Mouse (Mus musculus): ENCODE results near the gene Prss30. TPM values are rescaled to one million over a fixed set of nuclear protein-coding genes. Genes with fewer than 3 reads are reported as not detected.

Prss30 gene
- total RNA-seq (2022): under 1 TPM; 0.25 to 0.96 (median 0.68) TPM

DNA sequence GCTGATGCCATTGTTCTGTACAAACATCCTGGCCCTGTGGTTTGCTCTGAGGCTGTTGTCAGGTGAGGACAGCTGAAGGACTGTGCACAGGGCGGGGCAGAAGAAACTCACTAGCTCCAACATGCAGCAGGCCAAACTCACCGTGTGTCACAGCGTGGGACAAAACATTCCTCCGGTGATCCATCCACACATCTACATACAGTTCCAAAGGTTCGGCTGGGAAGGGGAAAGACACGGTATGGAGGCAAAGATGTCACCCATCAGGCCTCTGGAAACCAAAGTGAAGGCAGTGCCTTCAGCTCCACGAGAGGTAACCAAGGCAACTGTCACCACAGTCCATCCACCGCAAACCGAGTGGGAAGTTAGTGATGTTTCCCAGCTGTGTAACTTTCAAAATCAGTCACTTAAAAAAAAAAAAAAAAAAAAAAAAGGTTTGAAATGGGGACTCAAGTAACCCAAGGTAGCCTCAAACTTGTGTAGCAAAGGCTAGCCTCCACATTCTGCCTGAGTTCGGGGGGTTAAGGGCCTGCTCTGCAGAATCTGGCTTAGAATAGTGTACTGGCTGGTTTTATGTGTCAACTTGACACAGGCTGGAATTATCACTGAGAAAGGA is at the start of gene Prss30:
Gene Prss30 (minus strand): TSS at position 270 of the 613 bp plus-strand sequence.
- no peak for DNase-seq (ENCODE audit: low spot score in 2 of 2)

DNA sequence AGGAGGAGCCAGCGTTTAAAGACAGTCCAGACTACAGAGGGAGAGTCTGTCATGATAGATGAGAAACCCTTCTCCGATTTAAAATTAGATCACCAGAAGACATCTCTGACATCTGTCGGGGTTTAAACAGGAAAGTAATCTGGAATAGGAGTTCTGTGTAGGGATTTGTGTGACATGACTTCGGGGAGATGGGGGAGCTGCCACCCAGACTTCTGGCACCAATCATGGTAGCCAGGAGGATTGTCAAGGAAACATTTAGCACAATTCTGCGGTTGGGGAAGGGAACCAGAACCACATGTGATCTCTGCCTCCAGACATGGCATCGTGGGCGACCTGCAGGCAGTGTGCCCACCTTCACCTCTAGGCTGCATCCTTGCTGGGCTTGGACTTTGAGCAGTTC is 49.1 kb upstream of the Prss30 start:
- DNase-seq (ENCODE audit: low spot score in 2 of 2): no peak

DNA sequence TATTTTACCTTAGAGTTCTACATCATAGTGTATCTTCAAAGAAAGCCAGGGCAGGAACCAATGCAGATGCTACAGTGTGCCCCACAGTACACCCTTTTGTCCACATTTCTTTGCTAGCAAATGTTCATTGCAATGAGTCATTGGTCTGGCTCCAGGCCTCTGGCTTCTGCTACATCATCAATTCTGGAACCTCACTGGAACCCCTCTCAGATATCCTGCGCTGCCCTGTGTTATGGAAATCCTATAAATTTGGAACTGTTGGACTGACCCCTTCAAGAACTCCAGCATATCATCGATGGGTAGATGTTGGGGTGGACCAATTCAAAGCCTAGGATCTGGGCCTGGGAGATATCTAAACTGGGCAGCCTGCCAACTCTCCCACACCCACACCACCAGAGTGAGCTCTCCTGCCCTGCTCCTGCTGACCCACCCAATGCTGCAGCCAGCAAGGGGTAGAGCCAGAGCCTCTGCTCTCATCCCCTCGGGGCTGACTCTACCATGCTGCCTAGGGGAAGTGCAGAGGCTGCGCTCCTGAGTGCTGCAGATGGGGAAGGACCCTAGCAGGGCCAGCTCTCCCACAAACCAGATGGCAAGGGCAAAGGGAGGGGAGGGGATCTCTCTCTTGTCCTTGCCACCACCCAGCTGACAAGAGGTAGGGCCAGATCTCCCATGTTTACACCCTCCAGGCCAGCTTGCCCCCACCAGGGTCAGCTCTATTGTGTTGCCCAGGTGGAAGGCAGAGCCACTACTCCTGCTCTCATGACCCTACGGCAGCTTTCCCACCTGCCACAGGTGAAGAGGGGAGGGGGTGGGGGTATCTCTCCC is 41.2 kb upstream of the Prss30 start:
- no peak for DNase-seq (ENCODE audit: low spot score in 2 of 2)

DNA sequence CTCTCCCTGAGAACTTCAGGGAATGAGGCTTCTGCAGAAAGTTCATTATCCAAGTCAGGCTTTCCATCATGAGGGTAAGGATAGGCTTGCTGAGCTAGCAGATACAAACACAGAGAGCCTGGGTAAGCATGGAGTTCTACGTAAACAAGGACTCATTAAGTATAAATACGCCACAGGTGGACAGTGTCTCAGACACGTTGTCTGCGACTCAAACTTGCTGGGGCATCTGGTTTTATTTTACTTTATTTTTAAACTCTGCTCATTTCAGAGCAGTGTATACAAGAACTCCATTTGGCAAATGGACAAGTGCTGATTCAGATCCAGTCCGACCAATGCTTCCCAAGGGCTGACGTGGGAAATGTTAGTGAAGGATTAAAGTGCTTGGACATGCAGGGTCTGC is 40.3 kb upstream of the Prss30 start:
- no peak for DNase-seq (ENCODE audit: low spot score in 2 of 2)

DNA sequence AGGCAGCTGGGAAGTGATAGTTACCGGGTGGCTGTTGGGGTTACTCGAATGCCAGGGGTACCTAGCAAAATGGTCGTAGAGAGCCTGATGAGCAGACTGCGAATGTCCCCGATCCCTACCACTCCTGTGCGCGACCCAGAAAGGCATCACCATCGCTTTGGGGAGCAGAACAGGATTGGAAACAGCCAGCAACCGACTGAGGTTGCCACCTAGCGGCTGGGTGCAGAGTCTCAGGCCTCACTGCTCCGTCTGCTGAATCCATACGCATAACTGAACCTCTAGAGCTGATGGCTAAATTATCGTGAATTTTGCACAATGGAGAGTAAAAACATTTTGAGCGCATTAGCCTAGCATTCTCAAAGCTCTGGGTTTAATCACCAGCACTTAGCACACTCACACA is 35.4 kb upstream of the Prss30 start:
- DNase-seq (ENCODE audit: low spot score in 2 of 2): no peak

DNA sequence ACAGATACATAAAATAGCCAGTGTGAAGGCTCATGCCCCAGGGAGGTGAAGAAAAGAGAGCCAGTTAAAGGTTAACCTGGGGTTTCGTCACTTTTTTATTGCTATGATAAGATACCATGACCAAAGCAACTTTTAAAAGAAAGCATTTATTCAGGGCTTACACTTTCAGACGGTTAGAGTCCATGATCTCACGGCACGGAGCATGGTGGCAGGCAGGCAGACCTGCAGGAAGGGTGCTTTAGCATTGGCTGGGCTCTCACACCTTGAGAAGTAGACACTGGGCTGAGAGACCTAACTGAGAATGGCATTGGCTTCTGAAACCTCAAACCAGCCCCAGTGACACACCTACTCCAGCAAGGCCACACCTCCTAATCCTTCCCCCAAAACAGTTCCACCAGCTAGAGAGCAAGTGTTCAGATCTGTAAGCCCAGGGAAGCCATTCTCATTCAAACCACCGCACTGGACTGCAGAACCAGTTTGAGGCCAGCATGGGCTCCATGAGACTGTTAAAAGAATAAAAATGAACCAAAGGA is 34.1 kb upstream of the Prss30 start:
- no peak for DNase-seq (ENCODE audit: low spot score in 2 of 2)

DNA sequence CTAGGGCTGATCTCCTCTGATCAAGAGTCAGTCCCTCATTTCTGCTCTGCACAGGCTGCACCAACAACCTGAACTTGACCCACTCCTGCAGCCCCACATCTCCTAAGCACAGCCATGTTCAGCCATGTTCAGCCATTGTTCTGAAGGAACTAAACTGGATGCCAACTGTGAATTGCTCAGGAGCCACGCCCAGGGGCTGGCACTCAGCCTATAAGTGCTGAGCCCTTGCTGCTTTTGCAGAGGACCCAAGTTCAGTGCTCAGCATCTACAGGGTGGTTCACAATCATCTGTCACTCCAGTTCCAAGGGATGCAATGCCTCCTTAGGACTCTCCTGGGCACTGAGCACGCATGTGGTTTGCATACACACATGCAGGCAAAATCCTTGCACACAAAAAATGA is 32.6 kb upstream of the Prss30 start:
- DNase-seq (ENCODE audit: low spot score in 2 of 2): no peak

DNA sequence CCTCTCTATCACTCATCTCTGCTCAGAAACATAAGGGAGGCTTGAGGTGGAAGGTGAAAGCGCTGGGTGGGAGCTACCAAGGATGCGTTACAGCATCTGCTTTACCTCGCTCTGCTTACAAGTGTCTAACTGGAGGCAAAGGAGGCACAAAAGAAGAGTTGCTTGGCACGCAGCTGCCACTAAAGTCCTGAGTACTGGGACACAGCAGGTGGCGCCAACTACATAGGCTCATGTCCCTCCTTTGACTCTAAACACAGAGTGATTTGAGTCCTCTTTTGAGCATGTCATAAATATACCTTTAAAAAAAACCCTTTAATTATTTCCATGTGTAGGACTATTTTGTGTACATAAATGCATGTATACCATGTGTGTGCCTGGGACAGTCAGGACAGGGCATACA is 29.3 kb upstream of the Prss30 start:
- DNase-seq (ENCODE audit: low spot score in 2 of 2): no peak

DNA sequence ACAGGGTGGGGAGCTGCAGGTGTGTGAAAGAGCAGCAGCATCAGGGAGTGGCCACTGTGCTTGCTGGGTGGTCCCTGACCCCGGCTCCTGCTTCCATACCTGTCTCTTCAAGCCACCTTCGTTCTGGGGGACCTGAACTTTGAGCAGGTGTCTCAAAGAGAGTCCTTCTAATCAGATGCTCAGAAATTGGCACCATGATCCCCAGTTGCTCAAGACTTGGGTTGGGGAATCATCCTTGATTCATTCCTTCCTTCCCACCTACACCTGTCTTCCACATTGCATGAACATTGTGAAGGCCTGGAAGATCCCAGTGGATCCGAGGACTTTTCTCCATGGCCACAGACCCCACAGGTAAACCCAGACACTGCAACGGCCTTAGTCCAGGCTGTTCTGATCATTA is 27.7 kb upstream of the Prss30 start:
- DNase-seq (ENCODE audit: low spot score in 2 of 2): no peak

DNA sequence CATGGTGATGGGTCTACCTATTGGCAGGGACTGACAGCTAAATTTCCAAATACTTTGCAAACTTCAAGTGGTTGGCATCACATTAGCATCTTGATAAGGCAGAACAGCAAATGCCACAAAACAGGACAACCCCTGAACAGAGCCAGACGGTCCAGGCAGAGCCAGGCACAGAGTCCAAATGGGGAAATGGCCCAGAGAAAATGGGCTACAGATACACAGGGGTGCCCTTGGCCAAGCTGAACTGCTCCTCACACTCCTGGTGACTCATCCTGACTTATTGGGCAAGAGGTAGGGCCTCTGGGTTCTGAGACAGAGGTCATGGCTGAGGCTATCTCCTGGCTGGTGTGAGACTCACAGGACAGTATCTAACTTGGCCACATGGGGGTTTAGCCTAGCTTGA is 27.0 kb upstream of the Prss30 start:
- no peak for DNase-seq (ENCODE audit: low spot score in 2 of 2)

DNA sequence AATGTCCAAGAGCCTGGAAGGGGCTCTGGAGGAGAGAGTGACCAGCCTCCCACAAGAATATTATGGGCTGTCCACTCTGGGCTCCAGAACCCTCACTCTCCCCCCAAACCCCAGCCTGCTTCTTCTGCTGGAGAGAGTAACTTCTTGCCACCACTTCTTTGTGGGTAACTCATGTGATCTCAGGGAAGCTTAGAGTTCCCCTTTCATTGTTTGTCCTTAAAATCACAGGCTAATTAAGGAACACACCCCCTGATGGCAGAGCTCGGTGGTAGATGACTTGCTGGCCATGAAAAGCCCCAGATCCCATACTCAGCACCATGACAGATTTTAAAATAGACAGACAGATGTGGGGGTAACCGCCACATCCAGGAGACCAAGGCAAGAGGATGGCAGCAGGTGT is 26.6 kb upstream of the Prss30 start:
- DNase-seq (ENCODE audit: low spot score in 2 of 2): no peak

DNA sequence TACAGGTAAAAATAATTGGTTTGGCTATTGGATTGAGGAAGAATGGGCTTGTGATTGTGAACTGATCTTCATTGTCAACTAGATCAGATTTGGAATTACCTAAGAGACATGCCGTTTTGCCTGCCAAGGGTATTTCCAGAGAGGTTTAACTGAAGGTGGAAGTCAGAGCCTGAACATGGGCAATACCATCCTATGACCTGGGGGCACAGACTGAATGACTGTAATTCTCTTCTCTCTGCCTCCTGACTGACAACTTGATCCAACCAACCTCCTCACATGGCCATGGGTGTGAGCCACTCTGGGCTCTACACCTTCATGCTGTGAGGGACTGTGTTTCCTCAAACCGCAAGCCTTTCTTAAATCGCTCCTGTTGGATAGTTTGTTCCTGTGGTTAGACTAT is 24.7 kb upstream of the Prss30 start:
- no peak for DNase-seq (ENCODE audit: low spot score in 2 of 2)

DNA sequence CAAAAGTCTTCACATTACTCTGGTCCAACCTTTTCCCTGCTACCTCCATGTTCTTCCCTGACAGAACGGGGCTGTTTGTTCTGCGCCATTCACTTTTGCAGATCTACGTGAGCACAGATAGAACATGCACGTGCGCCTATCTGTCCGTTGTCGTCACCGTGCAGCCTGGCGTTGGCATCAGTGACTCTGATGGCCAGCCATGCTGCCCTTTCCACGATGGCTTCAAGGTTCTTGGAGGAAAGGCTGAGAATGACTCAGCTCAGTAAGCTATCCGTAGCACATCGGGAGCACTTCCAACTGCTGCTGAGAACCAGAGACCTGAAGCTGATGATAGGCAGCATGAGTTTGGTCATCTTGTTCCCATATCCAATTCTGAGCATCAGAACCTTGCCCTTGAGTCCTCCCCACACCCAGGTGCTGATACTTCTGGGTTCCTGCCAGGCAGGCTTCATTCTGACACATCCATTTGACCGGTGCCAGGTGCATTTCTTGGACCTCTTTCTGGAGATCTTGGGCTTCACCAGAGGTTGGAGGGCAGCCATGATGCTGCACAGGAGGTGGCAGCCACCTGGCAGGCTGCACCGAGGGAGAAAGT is 23.8 kb upstream of the Prss30 start:
- DNase-seq (ENCODE audit: low spot score in 2 of 2): no peak

DNA sequence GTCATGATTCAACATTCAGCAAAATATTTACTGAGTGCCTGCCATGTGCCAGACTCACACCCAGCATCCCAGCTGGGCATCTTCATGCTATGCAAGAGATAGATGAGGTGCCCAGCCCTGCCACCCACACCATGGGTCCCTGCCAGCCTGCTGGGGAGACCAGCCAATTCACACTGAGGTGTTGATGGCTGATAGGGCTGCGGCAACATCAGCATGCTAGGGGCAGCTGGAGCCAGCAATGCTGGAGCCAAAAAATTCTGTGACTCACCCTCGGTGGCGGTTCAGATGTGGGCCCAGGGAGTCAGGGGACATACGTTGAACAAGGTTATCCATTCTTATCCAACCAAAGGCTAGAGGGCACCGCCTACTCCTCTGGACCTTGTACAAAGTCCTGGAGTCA is 20.0 kb upstream of the Prss30 start:
- DNase-seq (ENCODE audit: low spot score in 2 of 2): peak; percentile 54 to 93

DNA sequence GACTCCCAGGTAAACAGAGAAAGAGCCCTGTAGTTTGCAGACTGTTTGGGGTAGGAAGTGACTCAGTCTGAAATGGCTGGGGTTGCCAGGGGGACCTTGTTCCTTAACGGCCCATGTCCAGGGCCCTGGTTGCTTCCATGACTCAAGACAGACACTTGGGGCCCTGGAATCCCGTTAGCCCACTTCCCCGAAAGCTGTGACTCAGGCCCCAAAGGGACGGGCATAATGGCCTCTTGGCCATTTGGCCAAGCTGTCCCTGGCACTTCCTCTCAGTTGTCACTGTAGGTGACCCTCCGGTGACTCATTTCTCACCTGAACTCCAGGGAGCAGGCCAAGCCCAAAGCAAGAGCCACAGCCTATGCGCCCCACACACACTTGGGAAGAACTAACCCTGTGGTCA is 18.0 kb upstream of the Prss30 start:
- no peak for DNase-seq (ENCODE audit: low spot score in 2 of 2)

DNA sequence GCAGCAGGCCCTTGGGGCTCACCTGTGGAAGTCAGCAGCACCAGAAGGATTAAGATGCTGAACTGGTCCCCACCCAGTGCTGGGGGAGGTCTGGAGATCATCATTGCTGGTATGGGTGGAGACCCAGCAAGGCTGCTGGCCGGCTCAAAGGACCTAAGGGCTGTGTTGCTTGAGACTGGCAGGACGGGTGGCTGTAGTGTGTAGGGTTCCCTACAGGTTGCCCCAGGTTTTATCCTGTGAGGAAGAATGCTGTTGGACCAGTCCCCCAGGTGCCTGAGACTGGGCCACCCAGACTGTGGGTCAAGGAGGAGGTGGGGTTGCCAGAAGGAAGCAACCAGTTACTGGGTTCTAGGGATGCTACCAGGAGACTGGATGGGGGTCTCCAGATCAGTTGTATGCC is 17.5 kb upstream of the Prss30 start, which contains the start of gene Prss22:
Gene Prss22 (minus strand): TSS at position 200 of the 400 bp plus-strand sequence.
- DNase-seq (ENCODE audit: low spot score in 2 of 2): no peak

DNA sequence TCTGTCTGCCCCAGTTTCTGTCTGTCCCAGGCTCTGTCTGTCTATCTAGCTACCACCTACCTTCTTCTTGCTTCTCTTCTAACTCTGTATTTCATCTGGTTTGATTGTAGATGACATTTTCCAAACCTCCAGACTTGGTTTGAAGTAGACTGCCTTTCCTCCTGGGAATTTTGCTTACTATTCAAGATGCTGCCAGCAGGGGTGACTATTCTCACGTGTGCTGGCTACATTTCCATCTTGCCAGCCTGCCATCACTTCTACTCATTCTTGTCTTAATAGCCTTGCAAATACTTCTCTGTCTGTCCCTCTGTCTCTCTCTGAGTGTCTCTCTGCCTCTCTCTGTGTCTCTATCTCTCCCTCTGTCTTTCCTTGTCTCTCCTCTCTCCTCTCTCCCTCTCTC is 15.1 kb upstream of the Prss30 start:
- no peak for DNase-seq (ENCODE audit: low spot score in 2 of 2)

DNA sequence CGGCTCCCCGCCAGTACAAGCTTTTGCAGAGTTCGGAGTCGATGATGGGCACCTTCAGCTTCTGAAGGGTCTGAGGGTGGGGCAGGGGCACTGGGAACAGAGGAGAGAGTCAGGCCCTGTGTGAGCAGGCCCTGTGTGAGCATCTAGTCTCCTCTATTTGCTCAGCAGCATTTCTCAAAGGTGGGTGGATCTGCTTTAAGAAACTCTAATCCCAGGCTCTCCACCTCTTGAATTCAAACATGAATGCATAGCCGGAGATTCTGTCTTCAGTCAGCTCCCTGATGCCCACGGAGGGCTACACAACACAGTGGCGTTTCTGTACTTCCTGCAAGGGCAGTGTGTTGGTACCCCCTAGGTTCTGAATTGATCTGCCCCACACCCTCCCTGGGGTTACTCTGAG is 14.3 kb upstream of the Prss30 start:
- DNase-seq (ENCODE audit: low spot score in 2 of 2): no peak

DNA sequence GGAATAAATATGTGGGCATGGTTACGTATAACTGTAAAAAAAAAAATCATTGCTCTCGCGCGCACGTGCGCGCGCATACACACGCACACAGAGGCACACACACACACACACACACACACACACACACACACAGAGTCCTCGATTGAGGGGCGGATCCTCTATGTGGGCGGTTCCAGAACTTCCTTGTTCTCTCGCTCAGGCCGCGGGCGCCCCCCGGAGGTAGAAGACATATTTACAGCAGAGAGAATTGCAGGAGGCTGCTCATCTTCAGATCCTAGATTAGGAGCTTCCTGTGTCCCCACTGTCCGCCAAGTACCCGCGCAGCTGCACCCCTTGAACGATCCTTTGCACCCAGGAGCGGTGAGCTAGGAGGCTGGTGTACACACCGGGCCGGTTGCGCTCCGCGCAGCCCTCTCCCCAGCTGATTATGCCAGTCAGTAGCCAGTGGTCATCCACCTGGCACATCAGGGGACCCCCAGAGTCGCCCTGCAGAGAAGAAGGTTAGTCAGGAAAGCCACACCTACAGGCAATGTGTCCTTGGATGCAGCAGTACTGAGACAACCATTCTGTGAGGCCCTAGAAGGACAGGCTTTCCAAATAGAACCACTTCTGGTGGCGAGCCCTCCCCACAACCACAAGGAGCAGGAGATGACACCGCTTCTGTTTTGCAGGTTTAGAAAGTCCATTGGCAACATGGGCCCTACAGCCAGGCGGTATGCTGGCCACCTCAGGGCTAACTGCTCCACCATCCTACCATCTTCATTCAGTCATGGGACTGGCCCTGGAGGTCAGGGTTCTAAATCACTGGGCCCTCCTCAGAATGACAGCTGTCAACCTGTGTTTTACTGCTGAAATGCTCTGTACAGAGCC is 13.4 kb upstream of the Prss30 start:
- DNase-seq (ENCODE audit: low spot score in 2 of 2): peak; percentile 89 to 97

DNA sequence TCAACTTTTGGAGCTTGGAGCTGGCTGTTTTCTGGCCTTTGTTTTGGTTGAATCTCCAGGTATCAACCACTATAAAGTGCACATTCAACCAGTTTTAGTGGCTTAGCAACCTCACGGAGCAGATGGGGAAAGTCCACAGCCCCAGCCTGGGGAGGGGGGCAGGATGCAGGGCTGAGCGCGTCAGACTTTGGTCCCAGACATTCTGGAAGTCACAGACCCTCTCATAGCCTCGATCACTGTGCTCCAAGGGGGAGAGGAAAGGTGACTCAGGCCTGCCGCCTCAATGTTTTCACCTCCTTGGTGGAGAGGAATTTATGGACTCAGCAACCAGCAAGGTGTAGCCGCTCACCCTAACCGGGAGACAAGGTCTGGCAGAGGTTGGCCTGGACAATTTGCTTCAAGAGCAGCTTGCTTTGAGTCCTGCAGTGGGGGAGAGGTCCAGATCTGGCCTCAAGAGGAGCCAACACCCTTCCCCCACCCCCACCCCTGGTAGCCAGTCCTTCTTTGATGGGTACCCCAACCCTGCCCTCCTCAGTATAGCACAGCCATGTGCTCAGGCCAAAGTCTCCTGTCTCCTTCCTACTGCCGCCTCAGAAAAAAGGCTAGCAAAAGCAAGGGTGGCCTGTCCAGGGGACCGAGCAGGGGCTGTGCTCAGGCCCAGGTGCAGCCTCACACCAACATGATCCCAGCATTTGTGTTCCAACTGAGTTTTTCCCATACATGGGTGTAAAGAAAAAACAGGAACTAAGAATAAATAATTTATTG is 12.6 kb upstream of the Prss30 start:
- DNase-seq (ENCODE audit: low spot score in 2 of 2): no peak

DNA sequence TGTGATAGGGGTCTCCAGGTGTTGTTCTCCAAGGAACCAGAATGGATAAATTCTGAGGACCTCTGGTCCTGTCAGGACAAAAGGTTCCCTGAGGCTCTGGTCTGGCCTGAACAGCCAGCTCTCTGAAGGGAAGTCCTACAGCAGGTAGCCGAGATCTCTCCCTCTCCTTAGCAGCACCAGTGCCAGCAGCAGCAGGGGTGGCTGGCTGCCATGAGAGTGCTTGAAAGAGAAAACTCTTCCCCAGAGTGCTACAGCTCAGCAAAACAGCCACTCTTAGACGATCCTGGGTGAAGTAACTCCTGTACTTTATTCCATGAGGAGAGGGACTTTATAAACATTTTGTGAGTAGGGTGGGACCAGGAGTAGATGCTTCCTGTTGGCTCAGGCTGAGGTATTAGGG is 9.4 kb upstream of the Prss30 start:
- no peak for DNase-seq (ENCODE audit: low spot score in 2 of 2)

Measured in left cerebral cortex, adult 8-10 months (tissue).